Mouse (Mus musculus): ENCODE measurements around the gene Canx.

GRCm38 (mm10) chr11:50245269-50245668 is 80.2 kb downstream of the Canx start:
- TF ChIP-seq CTCF (conservative IDR thresholded peaks at IDR 0.05; ENCODE audit: insufficient read depth, insufficient read length, low read depth, low read length) (no peak), POLR2A (IDR thresholded peaks at IDR 0.05; ENCODE audit: low read depth, low read length) (no peak)

Data from kidney, adult 2 months (tissue).